Mouse (Mus musculus) MEL (cell line): ENCODE measurements around the gene Otop3. TPM values are rescaled to one million over a fixed set of nuclear protein-coding genes. Genes with fewer than 3 reads are reported as not detected.

Experiments used
- DNase-seq: peaks from one replicate; pipeline ENCODE4 v3.0.0; 2011; ENCODE audit warnings: low read depth, low spot score
- H3K27ac ChIP-seq: 2 replicates; pipeline ENCODE4 v1.5.1; 2012; ENCODE audit warnings: low read depth, mild to moderate bottlenecking, control low read depth, low read length, moderate library complexity; ENCODE audit not compliant: control insufficient read depth
- H3K27me3 ChIP-seq, 2 experiments: fragments of 150-350 bp in 1 of 2; sonication (generic) in 1 of 2; 2 replicates each; pipeline ENCODE4 v1.6.1; 2012; ENCODE audit warnings: low read length in 2 of 2, mild to moderate bottlenecking in 2 of 2, improper control_type of control experiment in 1 of 2, moderate library complexity in 1 of 2; ENCODE audit not compliant: insufficient read depth in 2 of 2, control insufficient read depth in 1 of 2
- H3K36me3 ChIP-seq, 2 experiments: 2 replicates each; pipeline ENCODE4 v1.6.1; 2012 to 2014; ENCODE audit warnings: low read length in 2 of 2, improper control_type of control experiment in 1 of 2, inconsistent platforms in 1 of 2, mild to moderate bottlenecking in 1 of 2; ENCODE audit not compliant: insufficient read depth in 2 of 2, control insufficient read depth in 1 of 2
- H3K4me1 ChIP-seq, 2 experiments: fragments of 150-350 bp in 1 of 2; sonication (generic) in 1 of 2; 2 replicates each; pipeline ENCODE4 v1.6.1; 2012; ENCODE audit warnings: low read length in 2 of 2, improper control_type of control experiment in 1 of 2, mild to moderate bottlenecking in 1 of 2; ENCODE audit not compliant: insufficient read depth in 2 of 2, control insufficient read depth in 1 of 2
- H3K4me3 ChIP-seq, 2 experiments: fragments of 150-350 bp in 1 of 2; sonication (generic) in 1 of 2; 2 replicates each; pipeline ENCODE4 v1.5.1; 2012; ENCODE audit warnings: low read depth in 2 of 2, low read length in 2 of 2, mild to moderate bottlenecking in 2 of 2, moderate library complexity in 2 of 2, control low read depth in 1 of 2, improper control_type of control experiment in 1 of 2; ENCODE audit not compliant: control insufficient read depth in 1 of 2, insufficient read depth in 1 of 2
- H3K79me2 ChIP-seq: 2 replicates; pipeline ENCODE4 v1.6.1; 2012; ENCODE audit warnings: mild to moderate bottlenecking, low read length, moderate library complexity; ENCODE audit not compliant: control insufficient read depth, poor library complexity, insufficient read depth
- H3K9ac ChIP-seq: 2 replicates; pipeline ENCODE4 v1.6.1; 2012; ENCODE audit warnings: low read depth, mild to moderate bottlenecking, control low read depth, low read length, moderate library complexity; ENCODE audit not compliant: control insufficient read depth, poor library complexity, severe bottlenecking
- H3K9me3 ChIP-seq: fragments of 150-350 bp; sonication (generic); replicated peaks from 2 replicates; pipeline ENCODE4 v1.6.1; 2012; ENCODE audit warnings: mild to moderate bottlenecking, low read length, improper control_type of control experiment, moderate library complexity; ENCODE audit not compliant: insufficient read depth
- CHD1 ChIP-seq: IDR thresholded peaks from 2 replicates; pipeline ENCODE4 v1.6.1; 2012; ENCODE audit warnings: low read depth, mild to moderate bottlenecking, inconsistent platforms, low read length, improper control_type of control experiment
- CHD2 ChIP-seq: IDR thresholded peaks from 2 replicates; pipeline ENCODE4 v1.6.1; 2011; ENCODE audit warnings: low read length, improper control_type of control experiment
- CTCF ChIP-seq, 3 experiments: IDR thresholded peaks in 2 of 3; conservative IDR thresholded peaks in 1 of 3; 2 replicates each; pipeline ENCODE4 v1.5.1; 2011 to 2012; ENCODE audit warnings: low read length in 3 of 3, low read depth in 2 of 3, mild to moderate bottlenecking in 2 of 3, improper control_type of control experiment in 1 of 3, inconsistent platforms in 1 of 3, mixed read lengths in 1 of 3, moderate library complexity in 1 of 3; ENCODE audit not compliant: control insufficient read depth in 1 of 3, insufficient read depth in 1 of 3, poor library complexity in 1 of 3, severe bottlenecking in 1 of 3
- E2F4 ChIP-seq: IDR thresholded peaks from 2 replicates; pipeline ENCODE4 v1.6.1; 2011; ENCODE audit warnings: low read depth, low read length, improper control_type of control experiment, borderline replicate concordance
- GATA1 ChIP-seq: IDR thresholded peaks from 2 replicates; pipeline ENCODE4 v1.6.1; 2011; ENCODE audit warnings: low read depth, low read length, improper control_type of control experiment
- HCFC1 ChIP-seq: IDR thresholded peaks from 2 replicates; pipeline ENCODE4 v1.6.1; 2012; ENCODE audit warnings: low read depth, mild to moderate bottlenecking, inconsistent platforms, low read length, improper control_type of control experiment, moderate library complexity
- KAT2A ChIP-seq: conservative IDR thresholded peaks from 2 replicates; pipeline ENCODE4 v1.6.1; 2012; ENCODE audit warnings: low read depth, low read length, improper control_type of control experiment, inconsistent platforms
- MAFK ChIP-seq: IDR thresholded peaks from 2 replicates; pipeline ENCODE4 v1.6.1; 2011; ENCODE audit warnings: low read depth, mild to moderate bottlenecking, low read length, improper control_type of control experiment, borderline replicate concordance
- MAX ChIP-seq: IDR thresholded peaks from 2 replicates; pipeline ENCODE4 v1.6.1; 2011; ENCODE audit warnings: low read length, improper control_type of control experiment
- MAZ ChIP-seq: IDR thresholded peaks from 2 replicates; pipeline ENCODE4 v1.6.1; 2012; ENCODE audit warnings: low read depth, mild to moderate bottlenecking, inconsistent platforms, low read length, improper control_type of control experiment
- MXI1 ChIP-seq: IDR thresholded peaks from 2 replicates; pipeline ENCODE4 v1.6.1; 2011; ENCODE audit warnings: mild to moderate bottlenecking, low read depth, low read length, improper control_type of control experiment
- MYB ChIP-seq: IDR thresholded peaks from 2 replicates; pipeline ENCODE4 v1.6.1; 2011; ENCODE audit warnings: mild to moderate bottlenecking, low read depth, low read length, improper control_type of control experiment
- MYC ChIP-seq: IDR thresholded peaks from 2 replicates; pipeline ENCODE4 v1.6.1; 2011; ENCODE audit warnings: low read depth, mild to moderate bottlenecking, low read length, improper control_type of control experiment, moderate library complexity
- NELFE ChIP-seq: IDR thresholded peaks from 2 replicates; pipeline ENCODE4 v1.6.1; 2011; ENCODE audit warnings: low read depth, low read length, improper control_type of control experiment
- NRF1 ChIP-seq: IDR thresholded peaks from 2 replicates; pipeline ENCODE4 v1.6.1; 2014; ENCODE audit warnings: low read depth, mild to moderate bottlenecking, inconsistent platforms, low read length, improper control_type of control experiment, moderate library complexity; ENCODE audit not compliant: poor library complexity, insufficient read depth, severe bottlenecking
- POLR2A ChIP-seq, 2 experiments: IDR thresholded peaks; 2 replicates each; pipeline ENCODE4 v1.6.1; 2011 to 2012; ENCODE audit warnings: low read length in 2 of 2, mild to moderate bottlenecking in 2 of 2, control low read depth in 1 of 2, improper control_type of control experiment in 1 of 2, low read depth in 1 of 2, moderate library complexity in 1 of 2; ENCODE audit not compliant: control insufficient read depth in 1 of 2, insufficient read depth in 1 of 2, poor library complexity in 1 of 2
- POLR2AphosphoS2 ChIP-seq: IDR thresholded peaks from 2 replicates; pipeline ENCODE4 v1.6.1; 2011; ENCODE audit warnings: low read length, improper control_type of control experiment
- RAD21 ChIP-seq: IDR thresholded peaks from 2 replicates; pipeline ENCODE4 v1.6.1; 2011; ENCODE audit warnings: mild to moderate bottlenecking, low read depth, low read length, improper control_type of control experiment
- RCOR1 ChIP-seq: IDR thresholded peaks from 2 replicates; pipeline ENCODE4 v1.6.1; 2012; ENCODE audit warnings: low read depth, mild to moderate bottlenecking, inconsistent platforms, low read length, improper control_type of control experiment
- SIN3A ChIP-seq: IDR thresholded peaks from 2 replicates; pipeline ENCODE4 v1.6.1; 2012; ENCODE audit warnings: low read length, improper control_type of control experiment, inconsistent platforms
- SMC3 ChIP-seq: IDR thresholded peaks from 2 replicates; pipeline ENCODE4 v1.6.1; 2011; ENCODE audit warnings: low read depth, low read length, improper control_type of control experiment
- TAL1 ChIP-seq: IDR thresholded peaks from 2 replicates; pipeline ENCODE4 v1.6.1; 2012; ENCODE audit warnings: mild to moderate bottlenecking, inconsistent platforms, low read length, moderate library complexity, mixed read lengths
- TBP ChIP-seq: IDR thresholded peaks from 2 replicates; pipeline ENCODE4 v1.8.0; 2011; ENCODE audit warnings: low read depth, low read length, improper control_type of control experiment
- UBTF ChIP-seq: IDR thresholded peaks from 2 replicates; pipeline ENCODE4 v1.6.1; 2012; ENCODE audit warnings: low read depth, mild to moderate bottlenecking, inconsistent platforms, low read length, improper control_type of control experiment, moderate library complexity, borderline replicate concordance; ENCODE audit not compliant: insufficient read depth
- USF1 ChIP-seq: IDR thresholded peaks from 2 replicates; pipeline ENCODE4 v1.6.1; 2014; ENCODE audit warnings: low read depth, mild to moderate bottlenecking, inconsistent platforms, low read length, improper control_type of control experiment, moderate library complexity
- ZC3H11A ChIP-seq: IDR thresholded peaks from 2 replicates; pipeline ENCODE4 v1.6.1; 2012; ENCODE audit warnings: low read depth, mild to moderate bottlenecking, inconsistent platforms, low read length, improper control_type of control experiment
- ZKSCAN1 ChIP-seq: IDR thresholded peaks from 2 replicates; pipeline ENCODE4 v1.6.1; 2012; ENCODE audit warnings: low read depth, mild to moderate bottlenecking, inconsistent platforms, low read length, improper control_type of control experiment, moderate library complexity
- polyA plus RNA-seq, 2 experiments: library from polyadenylated mRNA; stranded (reverse) in 1 of 2; unstranded in 1 of 2; fragments of >175 nt in 1 of 2; fragments of >200 nt in 1 of 2; gene quantifications; 2 replicates each; pipeline versions ENCODE4 v1.2.1 to v1.2.4; 2012; ENCODE audit warnings: low replicate concordance in 2 of 2, low read depth in 1 of 2; ENCODE audit not compliant: insufficient read length in 2 of 2, insufficient read depth in 1 of 2, missing spikeins in 1 of 2
- total RNA-seq: library from RNA; depleted of rRNA; stranded (reverse); fragments of 300-350 nt; gene quantifications from 2 replicates; pipeline ENCODE4 v1.2.3, GENCODE M21; 2012

The Otop3 gene
- total and polyA plus RNA-seq, 3 experiments: not detected

DNA sequence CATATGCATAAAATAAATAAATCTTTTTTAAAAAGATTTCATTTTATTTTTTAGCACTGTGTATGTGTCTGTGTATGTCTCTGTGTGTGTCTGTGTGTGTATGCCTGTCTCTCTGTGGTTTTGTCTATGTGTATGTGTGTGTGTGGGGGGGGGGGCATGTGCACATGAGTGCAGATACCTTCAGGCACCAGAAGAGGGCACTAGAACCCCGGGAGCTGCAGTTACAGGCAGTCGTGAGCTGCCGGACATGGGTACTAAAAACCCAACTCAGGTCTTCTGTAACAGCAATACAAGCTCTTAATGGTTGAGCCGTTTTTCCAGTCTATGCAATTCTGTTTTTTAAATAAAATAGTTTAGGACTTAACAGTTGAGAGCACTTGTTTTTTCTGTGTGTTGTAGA, 33.8 kb upstream of the Otop3 start:
- Histone ChIP-seq H3K79me2 (no peaks in the 10 kb centered on the region), H3K9ac (no peak overlapping the region), H3K36me3 (no peaks in the 10 kb centered on the region), H3K9me3 (no peaks in the 10 kb centered on the region), H3K27ac (no peak overlapping the region), H3K27me3 (peaks cover 0 to 5% of the 10 kb centered on the region in 2 experiments; a peak in 1 of 4 replicates), H3K4me3 (no peak overlapping the region), H3K4me1 (no peaks in the 10 kb centered on the region; a peak in 1 of 4 replicates)
- DNase-seq: peak; percentile 27
- TF ChIP-seq HCFC1: no peak
- TF ChIP-seq MAFK: no peak
- TF ChIP-seq POLR2A (IDR thresholded peaks at IDR 0.05; ENCODE audit: control insufficient read depth in 1 of 2, insufficient read depth in 1 of 2, low read depth in 1 of 2, low read length in 2 of 2, poor library complexity in 1 of 2): no peak
- no peak for TF ChIP-seq MYC
- TF ChIP-seq GATA1: no peak
- no peak for TF ChIP-seq CHD1
- TF ChIP-seq RAD21: peak; percentile 7
- TF ChIP-seq SMC3: peak; percentile 26; the same call in 1 of the 2 replicates
- no peak for TF ChIP-seq NRF1
- TF ChIP-seq CTCF (IDR thresholded peaks at IDR 0.05 in 2 of 3, conservative IDR thresholded peaks at IDR 0.05 in 1 of 3; ENCODE audit: control insufficient read depth in 1 of 3, insufficient read depth in 1 of 3, low read depth in 2 of 3, low read length in 3 of 3, poor library complexity in 1 of 3, severe bottlenecking in 1 of 3): peak in 2 of 3 experiments; percentile 42 to 54; a peak in 4 of 6 replicates
- TF ChIP-seq USF1: no peak
- no peak for TF ChIP-seq SIN3A
- no peak for TF ChIP-seq ZKSCAN1
- no peak for TF ChIP-seq KAT2A

DNA sequence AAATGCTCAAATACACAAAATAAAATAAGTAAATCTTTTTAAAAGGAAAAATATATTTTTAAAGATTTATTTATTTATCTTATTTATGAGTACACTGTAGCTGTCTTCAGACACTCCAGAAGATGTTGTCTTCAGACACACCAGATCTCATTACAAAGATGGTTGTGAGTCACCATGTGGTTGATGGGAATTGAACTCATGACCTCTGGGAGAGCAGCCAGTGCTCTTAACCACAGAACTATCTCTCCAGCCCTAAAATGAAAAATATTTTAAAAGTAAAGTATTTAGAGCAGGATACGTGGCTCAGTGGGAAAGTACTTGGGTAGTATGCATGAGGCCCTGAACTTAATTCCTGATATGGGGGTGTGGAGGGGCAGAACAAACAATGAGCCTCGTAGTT, 33.2 kb upstream of the Otop3 start:
- no peak for DNase-seq
- H3K27me3 ChIP-seq: peaks cover 0 to 5% of the 10 kb centered on the region in 2 experiments; a peak in 1 of 4 replicates
- no peak overlapping the region for H3K27ac ChIP-seq
- TF ChIP-seq TBP (no peak), POLR2A (IDR thresholded peaks at IDR 0.05; ENCODE audit: control insufficient read depth in 1 of 2, insufficient read depth in 1 of 2, low read depth in 1 of 2, low read length in 2 of 2, poor library complexity in 1 of 2) (no peak), MAFK (no peak), RCOR1 (no peak), TAL1 (no peak), MYC (no peak), NELFE (no peak), UBTF (no peak), CTCF (IDR thresholded peaks at IDR 0.05 in 2 of 3, conservative IDR thresholded peaks at IDR 0.05 in 1 of 3; ENCODE audit: control insufficient read depth in 1 of 3, insufficient read depth in 1 of 3, low read depth in 2 of 3, low read length in 3 of 3, poor library complexity in 1 of 3, severe bottlenecking in 1 of 3) (no peak), CHD2 (no peak), POLR2AphosphoS2 (no peak), E2F4 (no peak), ZC3H11A (no peak), HCFC1 (no peak), MXI1 (no peak), ZKSCAN1 (no peak), MAZ (no peak), MAX (no peak), KAT2A (no peak), MYB (no peak)
- H3K9me3 ChIP-seq: no peaks in the 10 kb centered on the region
- no peaks in the 10 kb centered on the region for H3K79me2 ChIP-seq
- H3K9ac ChIP-seq: no peak overlapping the region
- no peak overlapping the region for H3K4me3 ChIP-seq
- no peaks in the 10 kb centered on the region for H3K36me3 ChIP-seq
- H3K4me1 ChIP-seq: no peaks in the 10 kb centered on the region; a peak in 1 of 4 replicates
